Mouse (Mus musculus) embryonic fibroblast, embryonic 13.5 days (primary cell): ENCODE measurements around the gene Disc1.

Source experiments
- CTCF ChIP-seq: IDR thresholded peaks from 2 replicates; pipeline ENCODE4 v1.5.1; 2011; ENCODE audit warnings: mild to moderate bottlenecking, control low read depth, low read length, moderate library complexity, borderline replicate concordance; ENCODE audit not compliant: insufficient read depth
- POLR2A ChIP-seq: IDR thresholded peaks from 2 replicates; pipeline ENCODE4 v1.6.1; 2011; ENCODE audit warnings: low read depth, mild to moderate bottlenecking, control low read depth, low read length, moderate library complexity

DNA sequence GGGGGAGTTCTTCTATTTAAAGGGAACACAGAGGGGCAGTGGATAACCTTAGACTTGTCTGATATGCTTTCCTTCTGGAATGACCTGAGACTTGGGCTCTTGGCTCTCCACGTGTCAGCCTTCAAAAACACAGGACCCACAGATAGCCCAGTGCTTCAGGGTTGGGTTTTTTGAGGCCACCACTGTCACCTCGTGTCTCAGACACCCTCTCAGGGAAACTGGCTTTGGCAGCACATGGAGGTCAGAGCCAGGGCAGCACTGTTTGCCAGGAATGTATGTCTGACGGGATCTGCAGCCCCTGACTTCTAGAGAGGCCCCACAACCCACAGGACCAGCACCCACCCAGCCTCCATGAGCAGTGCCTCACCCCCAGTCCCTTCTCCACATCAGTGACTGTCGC lies 120.9 kb downstream of the Disc1 start:
- TF ChIP-seq CTCF (no peak), POLR2A (no peak)
